Mouse (Mus musculus) brain, embryonic 14.5 days (tissue): ENCODE measurements around the gene Xylt1.

ENCODE experiments used
- CTCF ChIP-seq: fragments of 200-500 bp; IDR thresholded peaks from 2 replicates; pipeline ENCODE4 v1.5.1; 2012; ENCODE audit warnings: inconsistent platforms, mild to moderate bottlenecking, moderate library complexity, borderline replicate concordance; ENCODE audit not compliant: insufficient read depth, insufficient read length; ENCODE audit errors: extremely low read depth
- POLR2A ChIP-seq: fragments of 200-500 bp; IDR thresholded peaks from 2 replicates; pipeline ENCODE4 v1.6.1; 2012; ENCODE audit warnings: mild to moderate bottlenecking, inconsistent platforms, borderline replicate concordance; ENCODE audit not compliant: poor library complexity, insufficient read depth, insufficient read length, severe bottlenecking; ENCODE audit errors: extremely low read depth

DNA sequence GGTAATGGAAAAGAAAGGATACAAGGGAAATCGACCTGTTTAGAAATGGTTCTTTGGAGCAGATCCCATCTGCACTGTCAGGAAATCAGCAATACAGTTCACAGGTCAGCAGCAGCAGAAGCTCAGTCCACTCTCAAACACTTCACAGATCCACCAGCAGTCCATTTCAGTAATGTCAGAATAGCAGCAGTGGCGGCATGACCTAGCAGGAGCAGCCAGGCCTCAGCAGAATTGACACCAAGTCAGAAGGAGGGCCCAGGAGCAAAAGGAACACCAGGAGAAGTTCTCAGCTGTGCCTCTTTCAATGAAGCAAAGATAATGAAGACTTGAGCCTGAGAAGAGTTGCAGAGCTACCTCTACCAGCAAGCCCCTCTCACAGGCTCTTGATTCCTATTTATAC, 19.5 kb upstream of the Xylt1 start:
- TF ChIP-seq POLR2A, result no peak
- no peak for TF ChIP-seq CTCF
